Mouse (Mus musculus) limb, embryonic 14.5 days (tissue): ENCODE measurements around the gene Hist1h2bh. TPM values are rescaled to one million over a fixed set of nuclear protein-coding genes. Genes with fewer than 3 reads are reported as not detected.

Source experiments
- ATAC-seq: fragments of 200-750 bp; cut with Nextera tagmentation; 2 replicates; pipeline ENCODE4 v1.8.0; 2017; ENCODE audit warnings: low read depth, moderate number of reproducible peaks, moderate TSS enrichment; ENCODE audit not compliant: low FRiP score
- DNase-seq: peaks from one replicate; pipeline ENCODE4 v3.0.0-alpha.2; 2015; ENCODE audit warnings: low spot score
- H3K27ac ChIP-seq: fragments of 300-500 bp; sonication (generic); replicated peaks from 2 replicates; pipeline ENCODE4 v1.5.1; 2014; ENCODE audit warnings: low read depth, mild to moderate bottlenecking, low read length, moderate library complexity, mixed read lengths
- H3K27me3 ChIP-seq: fragments of 300-500 bp; sonication (generic); 2 replicates; pipeline ENCODE4 v1.6.1; 2014; ENCODE audit warnings: low read length, mixed read lengths; ENCODE audit not compliant: control insufficient read depth, insufficient read depth
- H3K36me3 ChIP-seq: fragments of 300-500 bp; sonication (generic); 2 replicates; pipeline ENCODE4 v1.6.1; 2014; ENCODE audit warnings: mild to moderate bottlenecking, low read length, moderate library complexity, mixed read lengths; ENCODE audit not compliant: control insufficient read depth, insufficient read depth
- H3K4me1 ChIP-seq: fragments of 300-500 bp; sonication (generic); 2 replicates; pipeline ENCODE4 v1.6.1; 2014; ENCODE audit warnings: antibody characterized with exemption, low read length, mixed read lengths; ENCODE audit not compliant: control insufficient read depth, insufficient read depth
- H3K4me2 ChIP-seq: fragments of 300-500 bp; sonication (generic); replicated peaks from 2 replicates; pipeline ENCODE4 v1.6.1; 2014; ENCODE audit warnings: low read depth, mild to moderate bottlenecking, low read length, moderate library complexity; ENCODE audit not compliant: severe bottlenecking
- H3K4me3 ChIP-seq: fragments of 300-500 bp; sonication (generic); replicated peaks from 2 replicates; pipeline ENCODE4 v1.5.1; 2014; ENCODE audit warnings: low read length
- H3K9ac ChIP-seq: fragments of 300-500 bp; sonication (generic); 2 replicates; pipeline ENCODE4 v1.6.1; 2014; ENCODE audit warnings: mild to moderate bottlenecking, low read depth, low read length, moderate library complexity; ENCODE audit not compliant: severe bottlenecking
- H3K9me3 ChIP-seq: fragments of 300-500 bp; sonication (generic); 2 replicates; pipeline ENCODE4 v1.6.1; 2016; ENCODE audit warnings: low read length; ENCODE audit not compliant: control insufficient read depth
- POLR2A ChIP-seq: fragments of 200-500 bp; IDR thresholded peaks from 2 replicates; pipeline ENCODE4 v1.8.0; 2012; ENCODE audit warnings: inconsistent platforms, mild to moderate bottlenecking, moderate library complexity, borderline replicate concordance; ENCODE audit not compliant: insufficient read depth, insufficient read length; ENCODE audit errors: extremely low read depth
- WGBS: fragments of 180-500 bp; shearing (Covaris S2); extraction: QIAGEN DNeasy Blood & Tissue Kit; methylation state at CpG from one replicate; pipeline ENCODE4 v1.1.7; 2014; 5-methylcytosine and 5-hydroxymethylcytosine counted together
- polyA plus RNA-seq, 2 experiments: library from polyadenylated mRNA; depleted of rRNA in 1 of 2; stranded (reverse) in 1 of 2; unstranded in 1 of 2; fragments of >200 nt; fragmentation: Nextera tagmentation in 1 of 2; extraction: Ambion mirVana in 1 of 2; gene quantifications; 2 replicates each; pipeline versions ENCODE4 v1.2.1 to v1.2.3; 2012 to 2014

The Hist1h2bh gene
- polyA plus RNA-seq, 2 experiments: 0.48 to 5.2 TPM

GRCm38 (mm10) chr13:23555839-23556416 is 12.7 kb upstream of the Hist1h2bh start:
- 0% methylated on average over 18 of the region's 18 CpGs for WGBS
- TF ChIP-seq POLR2A: peak; percentile 94; the same call in 1 of the 2 replicates
- peak; percentile 75 for ATAC-seq
- DNase-seq: peak; percentile 98
- peak overlapping the region; percentile 94 for H3K4me2 ChIP-seq
- H3K27me3 ChIP-seq: no peaks in the 10 kb centered on the region
- peak overlapping the region; percentile 73 for H3K9ac ChIP-seq
- peak overlapping the region; percentile 97 for H3K27ac ChIP-seq
- H3K36me3 ChIP-seq: no peaks in the 10 kb centered on the region
- H3K9me3 ChIP-seq: no peaks in the 10 kb centered on the region
- H3K4me1 ChIP-seq: peaks cover 18% of the 10 kb centered on the region
- peak overlapping the region; percentile 51 for H3K4me3 ChIP-seq

GRCm38 (mm10) chr13:23554925-23555838 is 12.0 kb upstream of the Hist1h2bh start:
- H3K27me3 ChIP-seq: no peaks in the 10 kb centered on the region

GRCm38 (mm10) chr13:23554393-23554792 is 11.2 kb upstream of the Hist1h2bh start:
- no peaks in the 10 kb centered on the region for H3K9me3 ChIP-seq
- peak overlapping the region; percentile 73 for H3K9ac ChIP-seq
- ATAC-seq (no peak), DNase-seq (no peak)
- peak overlapping the region; percentile 97 for H3K27ac ChIP-seq
- no peaks in the 10 kb centered on the region for H3K36me3 ChIP-seq
- WGBS: 21% methylated on average over 9 of the region's 9 CpGs
- peak overlapping the region; percentile 94 for H3K4me2 ChIP-seq
- H3K4me1 ChIP-seq: peaks cover 15% of the 10 kb centered on the region
- H3K27me3 ChIP-seq: no peaks in the 10 kb centered on the region
- no peak for TF ChIP-seq POLR2A
- peak overlapping the region; percentile 51 for H3K4me3 ChIP-seq

More at GRCm38 (mm10) chr13:23554925-23555838, 12.0 kb upstream of the Hist1h2bh start:
- peak; percentile 95; the same call in 1 of the 2 replicates for TF ChIP-seq POLR2A
- peaks cover 15% of the 10 kb centered on the region for H3K4me1 ChIP-seq
- no peaks in the 10 kb centered on the region for H3K36me3 ChIP-seq
- ATAC-seq (peak; percentile 77), DNase-seq (peak; percentile 96)
- H3K4me3 ChIP-seq: peak overlapping the region; percentile 51
- peak overlapping the region; percentile 97 for H3K27ac ChIP-seq
- H3K9ac ChIP-seq: peak overlapping the region; percentile 73
- peak overlapping the region; percentile 94 for H3K4me2 ChIP-seq
- H3K9me3 ChIP-seq: no peaks in the 10 kb centered on the region
- under 1% methylated on average over 52 of the region's 54 CpGs for WGBS

GRCm38 (mm10) chr13:23552962-23553361 is 9.8 kb upstream of the Hist1h2bh start, which contains the start of gene Hist1h1d:
Gene Hist1h1d, plus strand, starts transcription at chr13:23553262.
- Histone ChIP-seq H3K27me3 (no peaks in the 10 kb centered on the region), H3K4me2 (peak within 1 kb of the TSS; percentile 46; the same call in 1 of the 2 replicates), H3K4me1 (peaks cover 15% of the 10 kb centered on the region), H3K36me3 (no peaks in the 10 kb centered on the region), H3K9me3 (no peaks in the 10 kb centered on the region), H3K27ac (peak within 1 kb of the TSS; percentile 97), H3K4me3 (peak within 1 kb of the TSS; percentile 36), H3K9ac (no peak within 1 kb of the TSS)
- TF ChIP-seq POLR2A: no peak
- DNase-seq: no peak
- ATAC-seq: no peak
